ENCODE assay signal across 34 mouse cellular contexts in the genomic region with DNA sequence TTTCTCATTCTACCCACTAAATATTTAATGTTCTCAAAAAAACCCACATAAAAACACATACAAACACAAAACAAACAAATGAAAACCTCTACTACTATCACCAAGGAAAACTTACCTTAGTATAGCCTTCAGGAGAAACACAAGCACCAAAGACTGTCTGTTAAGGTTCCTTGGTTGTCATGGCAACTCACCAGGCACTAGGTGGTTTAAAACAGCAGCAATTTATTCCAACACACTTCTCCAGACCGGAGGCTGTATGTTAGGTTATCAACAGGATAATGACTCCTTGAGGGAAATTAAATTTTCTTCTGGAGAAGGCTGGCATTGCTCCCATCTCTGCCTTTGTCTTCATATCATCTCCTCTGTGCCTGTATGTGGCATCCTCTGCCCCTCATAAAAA.
A peak's percentile ranks its signal among the peaks of the same experiment; 100 is the strongest.
DNase-seq lines count a peak whose midpoint lies in the region; ATAC-seq and TF ChIP-seq lines count a peak whose summit lies in the region.
"Had no signal": no experiment of that assay in that cellular context is flagged by ENCODE, and none has a peak within 500 bp of the region (broad histone marks: within the 10 kb centered on the region; RNA-seq: fewer than 3 reads in every experiment).

No protein-coding gene starts in this region.

- TF ChIP-seq CTCF in midbrain, postnatal 0 days (IDR thresholded peaks at IDR 0.05): no peak

- H3K4me3 ChIP-seq in hindbrain, embryonic 14.5 days (replicated peaks; ENCODE audit: low read length): no peak overlapping the region
- H3K4me3 ChIP-seq in hindbrain, embryonic 13.5 days: no peak overlapping the region
- H3K4me3 ChIP-seq in midbrain, embryonic 14.5 days (replicated peaks; ENCODE audit: low read depth, low read length): no peak overlapping the region
- no peak overlapping the region for H3K4me3 ChIP-seq in midbrain, embryonic 10.5 days
- H3K4me3 ChIP-seq in midbrain, postnatal 0 days (ENCODE audit: low read depth, low read length): no peak overlapping the region
- H3K4me3 ChIP-seq: embryonic facial prominence, embryonic 13.5 days; erythroblast, embryonic 14.5 days; gastrocnemius, adult 2 months; heart, embryonic 15.5 days; intestine, embryonic 15.5 days; layer of hippocampus, adult 2 months; limb, embryonic 15.5 days; lung, embryonic 15.5 days; megakaryocyte, embryonic 14.5 days; neural tube, embryonic 12.5 days; stomach, embryonic 15.5 days had no signal

- 0 out of 2 replicates have a peak, but pooled peaks have one; percentile 72 for ATAC-seq in hindbrain, embryonic 14.5 days (ENCODE audit: low FRiP score)
- ATAC-seq in hindbrain, embryonic 13.5 days (ENCODE audit: low FRiP score): no peak
- ATAC-seq in midbrain, embryonic 14.5 days (ENCODE audit: low FRiP score, low TSS enrichment): peak; percentile 48; the same call in 1 of the 2 replicates
- ATAC-seq in midbrain, postnatal 0 days (ENCODE audit: low FRiP score): peak; percentile 78; the same call in 1 of the 2 replicates
- ATAC-seq: intestine, embryonic 15.5 days; Patski had no signal

- H3K4me1 ChIP-seq in hindbrain, embryonic 14.5 days (replicated peaks; ENCODE audit: control insufficient read depth, insufficient read depth, low read length): no peaks in the 10 kb centered on the region
- H3K4me1 ChIP-seq in hindbrain, embryonic 13.5 days (replicated peaks): no peaks in the 10 kb centered on the region
- H3K4me1 ChIP-seq in midbrain, embryonic 14.5 days (ENCODE audit: control insufficient read depth, insufficient read depth, low read length): no peaks in the 10 kb centered on the region
- peaks cover 5% of the 10 kb centered on the region for H3K4me1 ChIP-seq in midbrain, embryonic 10.5 days
- H3K4me1 ChIP-seq in midbrain, postnatal 0 days (ENCODE audit: insufficient read depth, low read length): no peaks in the 10 kb centered on the region
- H3K4me1 ChIP-seq: heart, embryonic 15.5 days; intestine, embryonic 15.5 days; limb, embryonic 15.5 days; lung, embryonic 15.5 days; megakaryocyte, embryonic 14.5 days; neural tube, embryonic 12.5 days; stomach, embryonic 15.5 days had no signal

- no peak overlapping the region for H3K9ac ChIP-seq in hindbrain, embryonic 14.5 days
- H3K9ac ChIP-seq in hindbrain, embryonic 13.5 days: no peak overlapping the region
- H3K9ac ChIP-seq in midbrain, embryonic 14.5 days (replicated peaks; ENCODE audit: low read length): no peak overlapping the region
- H3K9ac ChIP-seq in midbrain, postnatal 0 days (replicated peaks; ENCODE audit: low read length, poor library complexity, severe bottlenecking): no peak overlapping the region
- H3K9ac ChIP-seq: embryonic facial prominence, embryonic 13.5 days; heart, embryonic 15.5 days; intestine, embryonic 15.5 days; limb, embryonic 15.5 days; liver, embryonic 14.5 days; lung, embryonic 15.5 days; neural tube, embryonic 12.5 days; stomach, embryonic 15.5 days had no signal

- H3K9me3 ChIP-seq in hindbrain, embryonic 14.5 days (ENCODE audit: control insufficient read depth, low read length): no peaks in the 10 kb centered on the region
- H3K9me3 ChIP-seq in hindbrain, embryonic 13.5 days: no peaks in the 10 kb centered on the region
- no peaks in the 10 kb centered on the region for H3K9me3 ChIP-seq in midbrain, embryonic 14.5 days (ENCODE audit: control insufficient read depth, low read length)
- no peaks in the 10 kb centered on the region for H3K9me3 ChIP-seq in midbrain, embryonic 10.5 days (replicated peaks)
- no peaks in the 10 kb centered on the region for H3K9me3 ChIP-seq in midbrain, postnatal 0 days (ENCODE audit: low read length)
- H3K9me3 ChIP-seq: embryonic facial prominence, embryonic 13.5 days; G1E; heart, embryonic 15.5 days; intestine, embryonic 15.5 days; limb, embryonic 15.5 days; lung, embryonic 15.5 days; megakaryocyte, embryonic 14.5 days; neural tube, embryonic 12.5 days; stomach, embryonic 15.5 days had no signal

- H3K27ac ChIP-seq in hindbrain, embryonic 14.5 days: no peak overlapping the region
- no peak overlapping the region for H3K27ac ChIP-seq in hindbrain, embryonic 13.5 days
- no peak overlapping the region for H3K27ac ChIP-seq in midbrain, embryonic 14.5 days (replicated peaks; ENCODE audit: low read depth, low read length)
- no peak overlapping the region for H3K27ac ChIP-seq in midbrain, embryonic 10.5 days (replicated peaks)
- H3K27ac ChIP-seq in midbrain, postnatal 0 days (ENCODE audit: low read depth, low read length): no peak overlapping the region
- H3K27ac ChIP-seq: embryonic facial prominence, embryonic 13.5 days; gastrocnemius, adult 2 months; heart, embryonic 15.5 days; intestine, embryonic 15.5 days; layer of hippocampus, adult 2 months; limb, embryonic 15.5 days; liver, embryonic 14.5 days; lung, embryonic 15.5 days; neural tube, embryonic 12.5 days; stomach, embryonic 15.5 days had no signal

- no peak overlapping the region for H3K4me2 ChIP-seq in hindbrain, embryonic 14.5 days (replicated peaks)
- no peak overlapping the region for H3K4me2 ChIP-seq in hindbrain, embryonic 13.5 days
- no peak overlapping the region for H3K4me2 ChIP-seq in midbrain, embryonic 14.5 days (ENCODE audit: low read length)
- H3K4me2 ChIP-seq in midbrain, postnatal 0 days (ENCODE audit: low read depth, low read length, poor library complexity, severe bottlenecking): no peak overlapping the region
- H3K4me2 ChIP-seq: embryonic facial prominence, embryonic 13.5 days; heart, embryonic 15.5 days; intestine, embryonic 15.5 days; limb, embryonic 15.5 days; lung, embryonic 15.5 days; neural tube, embryonic 12.5 days; stomach, embryonic 15.5 days had no signal

- no peaks in the 10 kb centered on the region for H3K36me3 ChIP-seq in hindbrain, embryonic 14.5 days (replicated peaks; ENCODE audit: control insufficient read depth, insufficient read depth)
- no peaks in the 10 kb centered on the region for H3K36me3 ChIP-seq in hindbrain, embryonic 13.5 days
- H3K36me3 ChIP-seq in midbrain, embryonic 14.5 days (ENCODE audit: control insufficient read depth, insufficient read depth, low read length): no peaks in the 10 kb centered on the region
- no peaks in the 10 kb centered on the region for H3K36me3 ChIP-seq in midbrain, embryonic 10.5 days
- no peaks in the 10 kb centered on the region for H3K36me3 ChIP-seq in midbrain, postnatal 0 days (ENCODE audit: insufficient read depth, low read length)
- H3K36me3 ChIP-seq: embryonic facial prominence, embryonic 13.5 days; G1E; heart, embryonic 15.5 days; intestine, embryonic 15.5 days; limb, embryonic 15.5 days; lung, embryonic 15.5 days; neural tube, embryonic 12.5 days; stomach, embryonic 15.5 days had no signal

- WGBS in hindbrain, embryonic 14.5 days: 28% methylated on average over 1 of the region's 1 CpGs
- WGBS in hindbrain, embryonic 13.5 days: 41% methylated on average over 1 of the region's 1 CpGs
- WGBS in midbrain, embryonic 14.5 days: 25% methylated on average over 1 of the region's 1 CpGs
- 66% methylated on average over 1 of the region's 1 CpGs for WGBS in midbrain, embryonic 10.5 days
- 15% methylated on average over 1 of the region's 1 CpGs for WGBS in midbrain, postnatal 0 days

- no peak for DNase-seq in hindbrain, embryonic 14.5 days (ENCODE audit: low spot score)
- DNase-seq in midbrain, embryonic 14.5 days: peak; percentile 65
- DNase-seq in midbrain, embryonic 10.5 days (ENCODE audit: low spot score): no peak
- peak; percentile 33 for DNase-seq in brain, adult 2 months (ENCODE audit: low read depth, low spot score)
- peak; percentile 72 for DNase-seq in midbrain, postnatal 0 days (ENCODE audit: low spot score)
- DNase-seq in layer of hippocampus, adult 9-10 months (ENCODE audit: low spot score): no peak
- DNase-seq: adrenal gland, adult 2 months; B cell, adult 2 months; cerebellum, adult 2 months; cerebellum, postnatal 25 days; gastrocnemius, adult 2 months; heart, postnatal 4 days; kidney, adult 9 months; kidney, postnatal 25 days; layer of hippocampus, postnatal 36 days; left cerebral cortex, postnatal 4 days; lung, postnatal 36 days; thymus, adult 18-20 months; thymus, postnatal 36 days had no signal

- H3K27me3 ChIP-seq in hindbrain, embryonic 14.5 days (ENCODE audit: control insufficient read depth, insufficient read depth, low read length): no peaks in the 10 kb centered on the region
- no peaks in the 10 kb centered on the region for H3K27me3 ChIP-seq in hindbrain, embryonic 13.5 days
- no peaks in the 10 kb centered on the region for H3K27me3 ChIP-seq in midbrain, embryonic 14.5 days (ENCODE audit: control insufficient read depth, insufficient read depth, low read length)
- no peaks in the 10 kb centered on the region for H3K27me3 ChIP-seq in midbrain, embryonic 10.5 days (ENCODE audit: low read depth, poor library complexity, severe bottlenecking)
- no peaks in the 10 kb centered on the region for H3K27me3 ChIP-seq in midbrain, postnatal 0 days (ENCODE audit: insufficient read depth, low read length)
- H3K27me3 ChIP-seq: CH12.LX; embryonic facial prominence, embryonic 13.5 days; heart, embryonic 15.5 days; intestine, embryonic 15.5 days; limb, embryonic 15.5 days; lung, embryonic 15.5 days; megakaryocyte, embryonic 14.5 days; neural tube, embryonic 12.5 days; Patski; stomach, embryonic 15.5 days had no signal

Comparison
In these comparisons a context has a peak if more than half of its experiments do, and no peak if none do; other contexts are left out.
1. DNase-seq: peak in midbrain, embryonic 14.5 days (single experiment), brain, adult 2 months (single experiment) and midbrain, postnatal 0 days (single experiment); none in hindbrain, embryonic 14.5 days (single experiment), midbrain, embryonic 10.5 days (single experiment) and layer of hippocampus, adult 9-10 months (single experiment).